Mouse (Mus musculus) small intestine, adult 2 months (tissue): ENCODE measurements at regions not wholly inside any gene's neighbourhood (a gene's known extent, or its start where the extent isn't known, plus 50 kb on each side); places are given as distances from the start of the nearest gene placed in this dataset.
"Not testable (repeated sequence)": the region's sequence is repeated elsewhere in the genome, so short reads cannot be mapped to it uniquely, and the experiment has no call there.

Source experiments
- CTCF ChIP-seq: fragments of 200-500 bp; IDR thresholded peaks from 2 replicates; pipeline ENCODE4 v1.5.1; 2012; ENCODE audit warnings: low read depth, mild to moderate bottlenecking, control low read depth, inconsistent platforms, low read length, moderate library complexity, mixed read lengths; ENCODE audit not compliant: insufficient replicate concordance, insufficient read length; ENCODE audit errors: extremely low read depth
- POLR2A ChIP-seq: fragments of 200-500 bp; IDR thresholded peaks from 2 replicates; pipeline ENCODE4 v1.6.1; 2012; ENCODE audit warnings: low read depth, mild to moderate bottlenecking, control low read depth, inconsistent platforms, low read length, moderate library complexity

- TF ChIP-seq CTCF, POLR2A: not testable (repeated sequence)
Measured at GRCm38 (mm10) chr2:10667915-10668314, 297.6 kb downstream of the Sfmbt2 start.
